ENCODE assay signal across 13 mouse cellular contexts in genomic region chr1:119391311-119391710, GRCm38 (mm10). TPM values are rescaled to one million over a fixed set of nuclear protein-coding genes. Genes with fewer than 3 reads are reported as not detected.
DNase-seq lines count a peak whose midpoint lies in the region; ATAC-seq lines count a peak whose summit lies in the region.
"Had no signal": no experiment of that assay in that cellular context is flagged by ENCODE, and none has a peak within 500 bp of the region (broad histone marks: within the 10 kb centered on the region; RNA-seq: fewer than 3 reads in every experiment).

No protein-coding gene starts in this region.

- H3K27ac ChIP-seq in heart, embryonic 11.5 days (ENCODE audit: low read depth, low read length): no peak overlapping the region
- peak overlapping the region; percentile 50 for H3K27ac ChIP-seq in heart, embryonic 15.5 days
- H3K27ac ChIP-seq: gastrocnemius, adult 2 months; limb, embryonic 10.5 days; macrophage had no signal

- DNase-seq in heart, adult 11 months: peak; percentile 92
- peak; percentile 74 to 91 for DNase-seq in adrenal gland, adult (ENCODE audit: inconsistent age in 2 of 2, low spot score in 1 of 2)
- DNase-seq in cerebellum, adult 11-12 months: peak; percentile 73
- no peak for DNase-seq in spleen, postnatal 10 days (ENCODE audit: low spot score in 2 of 2)
- no peak for DNase-seq in right cerebral cortex, postnatal 10 days (ENCODE audit: low spot score in 2 of 2)
- DNase-seq: gastrocnemius, adult 2 months; kidney, adult 9 months had no signal

- H3K4me2 ChIP-seq in heart, embryonic 11.5 days: no peak overlapping the region
- no peak overlapping the region for H3K4me2 ChIP-seq in heart, embryonic 15.5 days
- H3K4me2 ChIP-seq: neural tube, embryonic 13.5 days had no signal

- ATAC-seq in heart, embryonic 11.5 days (replicated peaks; ENCODE audit: insufficient number of reproducible peaks, low FRiP score, low TSS enrichment): no peak
- no peak for ATAC-seq in heart, embryonic 15.5 days (replicated peaks; ENCODE audit: insufficient number of reproducible peaks, insufficient read depth, low FRiP score, low read depth)
- ATAC-seq in megakaryocyte-erythroid progenitor cell, adult 5-6 weeks (replicated peaks; ENCODE audit: low FRiP score, low TSS enrichment, poor library complexity, severe bottlenecking): no peak

- no peak overlapping the region for H3K9ac ChIP-seq in heart, embryonic 11.5 days (ENCODE audit: low read depth, low read length)
- no peak overlapping the region for H3K9ac ChIP-seq in heart, embryonic 15.5 days
- H3K9ac ChIP-seq: neural tube, embryonic 13.5 days had no signal

- no peak overlapping the region for H3K4me3 ChIP-seq in heart, embryonic 11.5 days (ENCODE audit: low read depth, low read length)
- H3K4me3 ChIP-seq in heart, embryonic 15.5 days: no peak overlapping the region
- H3K4me3 ChIP-seq: gastrocnemius, adult 2 months; limb, embryonic 10.5 days; neural tube, embryonic 13.5 days had no signal

- no peaks in the 10 kb centered on the region for H3K9me3 ChIP-seq in heart, embryonic 11.5 days (replicated peaks; ENCODE audit: control insufficient read depth, low read length)
- H3K9me3 ChIP-seq in heart, embryonic 15.5 days (replicated peaks): no peaks in the 10 kb centered on the region
- H3K9me3 ChIP-seq: limb, embryonic 10.5 days; neural tube, embryonic 13.5 days had no signal

- no peaks in the 10 kb centered on the region for H3K36me3 ChIP-seq in heart, embryonic 11.5 days (ENCODE audit: control insufficient read depth, insufficient read depth, low read length)
- no peaks in the 10 kb centered on the region for H3K36me3 ChIP-seq in heart, embryonic 15.5 days
- H3K36me3 ChIP-seq: limb, embryonic 10.5 days; neural tube, embryonic 13.5 days had no signal

- WGBS in heart, embryonic 11.5 days (ENCODE audit: insufficient replicate concordance): 53% methylated on average over 3 of the region's 3 CpGs
- 24% methylated on average over 3 of the region's 3 CpGs for WGBS in heart, embryonic 15.5 days

- peaks cover 31% of the 10 kb centered on the region for H3K4me1 ChIP-seq in heart, embryonic 11.5 days (ENCODE audit: control insufficient read depth, insufficient read depth, low read length)
- H3K4me1 ChIP-seq in heart, embryonic 15.5 days (replicated peaks): peaks cover 38% of the 10 kb centered on the region

- no peaks in the 10 kb centered on the region for H3K27me3 ChIP-seq in heart, embryonic 11.5 days (ENCODE audit: control insufficient read depth, insufficient read depth, low read length)
- no peaks in the 10 kb centered on the region for H3K27me3 ChIP-seq in heart, embryonic 15.5 days

RNA-seq across cellular contexts. Expression of gene Inhbb, which starts 30.7 kb away (rescaled TPM):
- polyA plus RNA-seq in heart, embryonic 11.5 days (2014; fragmentation: Nextera tagmentation; extraction: Ambion mirVana): 0.06 and 0.13 TPM in 2 replicates
- polyA plus RNA-seq in heart, embryonic 15.5 days (2015; fragmentation: Nextera tagmentation; extraction: Ambion mirVana): 0.48 and 0.62 TPM in 2 replicates
- total RNA-seq in megakaryocyte-erythroid progenitor cell, adult 5-6 weeks (2014; fragmentation: Nextera tagmentation): not detected in 2 replicates
- total RNA-seq in megakaryocyte-erythroid progenitor cell, adult 5-6 weeks (2017): not detected in 2 replicates

Comparison
In these comparisons a context has a peak if more than half of its experiments do, and no peak if none do; other contexts are left out.
1. DNase-seq: peak in heart, adult 11 months (single experiment), adrenal gland, adult (2 of 2) and cerebellum, adult 11-12 months (single experiment); none in spleen, postnatal 10 days (0 of 2) and right cerebral cortex, postnatal 10 days (0 of 2).